Comparison of ENCODE assay signal across 8 mouse cellular contexts in genomic region chr7:28809401-28810089, GRCm38 (mm10). TPM values are rescaled to one million over a fixed set of nuclear protein-coding genes. Genes with fewer than 3 reads are reported as not detected.
DNase-seq lines count a peak whose midpoint lies in the region; ATAC-seq and TF ChIP-seq lines count a peak whose summit lies in the region.

No protein-coding gene starts in this region.

- H3K4me1 ChIP-seq in heart, embryonic 15.5 days (replicated peaks): peaks cover 35% of the 10 kb centered on the region
- H3K4me1 ChIP-seq in lung, embryonic 14.5 days (ENCODE audit: insufficient read depth): peaks cover 14% of the 10 kb centered on the region

- H3K9ac ChIP-seq in heart, embryonic 15.5 days: peak overlapping the region; percentile 97
- peak overlapping the region; percentile 91 for H3K9ac ChIP-seq in lung, embryonic 14.5 days

- under 1% methylated on average over 35 of the region's 35 CpGs for WGBS in heart, embryonic 15.5 days
- WGBS in lung, embryonic 14.5 days: under 1% methylated on average over 35 of the region's 35 CpGs

- peak overlapping the region; percentile 100 for H3K27ac ChIP-seq in heart, embryonic 15.5 days
- peak overlapping the region; percentile 100 for H3K27ac ChIP-seq in lung, embryonic 14.5 days (ENCODE audit: low read depth)

- H3K27me3 ChIP-seq in heart, embryonic 15.5 days: no peaks in the 10 kb centered on the region
- H3K27me3 ChIP-seq in lung, embryonic 14.5 days (ENCODE audit: insufficient read depth, low read length): no peaks in the 10 kb centered on the region

- no peaks in the 10 kb centered on the region for H3K9me3 ChIP-seq in heart, embryonic 15.5 days (replicated peaks)
- no peaks in the 10 kb centered on the region for H3K9me3 ChIP-seq in lung, embryonic 14.5 days (ENCODE audit: low read depth, low read length)

- peak overlapping the region; percentile 92 for H3K4me3 ChIP-seq in heart, embryonic 15.5 days
- H3K4me3 ChIP-seq in lung, embryonic 14.5 days (ENCODE audit: low read depth, low read length): peak overlapping the region; percentile 81

- ATAC-seq in activated CD4-positive, CD25-positive, alpha-beta regulatory T cell, adult 4 months: peak; percentile 21
- ATAC-seq in heart, embryonic 15.5 days (replicated peaks; ENCODE audit: insufficient number of reproducible peaks, insufficient read depth, low FRiP score, low read depth): 0 out of 2 replicates have a peak, but pooled peaks have one; percentile 14
- peak; percentile 28 for ATAC-seq in lung, embryonic 14.5 days (ENCODE audit: insufficient read depth)

- H3K4me2 ChIP-seq in heart, embryonic 15.5 days: peak overlapping the region; percentile 88
- peak overlapping the region; percentile 98 for H3K4me2 ChIP-seq in lung, embryonic 14.5 days

- peak; percentile 90 for DNase-seq in CD4-positive helper T cell, adult 2 months (ENCODE audit: low read depth, low spot score)
- peak; percentile 46 for DNase-seq in embryo, embryonic 11.5 days (ENCODE audit: low read depth, low spot score)
- peak; percentile 64 to 84 for DNase-seq in kidney, postnatal 25 days
- DNase-seq in lung, embryonic 14.5 days: no peak
- DNase-seq in retina, embryonic 14.5 days (ENCODE audit: low spot score): peak; percentile 63
- peak; percentile 47 to 53 for DNase-seq in urinary bladder, postnatal 36 days (ENCODE audit: low spot score in 2 of 2)

- peaks cover 22% of the 10 kb centered on the region for H3K36me3 ChIP-seq in heart, embryonic 15.5 days
- H3K36me3 ChIP-seq in lung, embryonic 14.5 days (ENCODE audit: insufficient read depth): peaks cover 31% of the 10 kb centered on the region

- TF ChIP-seq CTCF in lung, embryonic 14.5 days (IDR thresholded peaks at IDR 0.05; ENCODE audit: low read depth): no peak; the same call in 1 of the 2 replicates

RNA-seq across cellular contexts. Expression of gene Hnrnpl, which starts 1.2 kb away (rescaled TPM):
- 100 to 1,000 TPM; 153 to 344 TPM for polyA plus RNA-seq in activated CD4-positive, CD25-positive, alpha-beta regulatory T cell, adult 4 months (2017; shearing (Covaris generic))
- polyA plus RNA-seq in heart, embryonic 15.5 days (2015; fragmentation: Nextera tagmentation; extraction: Ambion mirVana): 152 and 158 TPM in 2 replicates
- 254 and 255 TPM in 2 replicates for polyA plus RNA-seq in lung, embryonic 14.5 days (2014; fragmentation: Nextera tagmentation; extraction: Ambion mirVana)

RNA-seq across cellular contexts. Expression of gene Ech1, which starts 15.5 kb away (rescaled TPM):
- 100 to 1,000 TPM; 192 to 199 TPM for polyA plus RNA-seq in activated CD4-positive, CD25-positive, alpha-beta regulatory T cell, adult 4 months (2017; shearing (Covaris generic))
- 224 and 234 TPM in 2 replicates for polyA plus RNA-seq in heart, embryonic 15.5 days (2015; fragmentation: Nextera tagmentation; extraction: Ambion mirVana)
- polyA plus RNA-seq in lung, embryonic 14.5 days (2014; fragmentation: Nextera tagmentation; extraction: Ambion mirVana): 127 and 133 TPM in 2 replicates

RNA-seq across cellular contexts. Expression of gene Rinl, which starts 20.8 kb away (rescaled TPM):
- 100 to 1,000 TPM; 199 to 272 TPM for polyA plus RNA-seq in activated CD4-positive, CD25-positive, alpha-beta regulatory T cell, adult 4 months (2017; shearing (Covaris generic))
- 2.8 and 7.3 TPM in 2 replicates for polyA plus RNA-seq in heart, embryonic 15.5 days (2015; fragmentation: Nextera tagmentation; extraction: Ambion mirVana)
- 6.8 and 6.9 TPM in 2 replicates for polyA plus RNA-seq in lung, embryonic 14.5 days (2014; fragmentation: Nextera tagmentation; extraction: Ambion mirVana)

RNA-seq across cellular contexts. Expression of gene Lgals4, which starts 24.1 kb away (rescaled TPM):
- polyA plus RNA-seq in activated CD4-positive, CD25-positive, alpha-beta regulatory T cell, adult 4 months (2017; shearing (Covaris generic)): 10 to 100 TPM; 20.1 to 27.2 TPM
- 8.2 and 9.1 TPM in 2 replicates for polyA plus RNA-seq in heart, embryonic 15.5 days (2015; fragmentation: Nextera tagmentation; extraction: Ambion mirVana)
- polyA plus RNA-seq in lung, embryonic 14.5 days (2014; fragmentation: Nextera tagmentation; extraction: Ambion mirVana): 3.2 and 3.7 TPM in 2 replicates

RNA-seq across cellular contexts. Expression of gene Nfkbib, which starts 42.2 kb away (rescaled TPM):
- polyA plus RNA-seq in activated CD4-positive, CD25-positive, alpha-beta regulatory T cell, adult 4 months (2017; shearing (Covaris generic)): 10 to 100 TPM; 56.4 to 78.9 TPM
- polyA plus RNA-seq in heart, embryonic 15.5 days (2015; fragmentation: Nextera tagmentation; extraction: Ambion mirVana): 26.6 and 35.8 TPM in 2 replicates
- 31.8 and 37.4 TPM in 2 replicates for polyA plus RNA-seq in lung, embryonic 14.5 days (2014; fragmentation: Nextera tagmentation; extraction: Ambion mirVana)

Comparison
In these comparisons a context has a peak if more than half of its experiments do, and no peak if none do; other contexts are left out.
1. RNA of gene Rinl, which starts 20.8 kb away (polyA plus RNA-seq): 199 to 272 TPM in activated CD4-positive, CD25-positive, alpha-beta regulatory T cell, adult 4 months; 6.8 to 6.9 TPM in lung, embryonic 14.5 days and 2.8 to 7.3 TPM in heart, embryonic 15.5 days; every median in the first group is over 10 times any median in the second.
2. Peak in every context shown above with its lines, with median percentiles within 50 percentile points of each other: ATAC-seq.